Mouse (Mus musculus): ENCODE data around the gene St3gal3. TPM values are rescaled to one million over a fixed set of nuclear protein-coding genes. Genes with fewer than 3 reads are reported as not detected.

St3gal3 gene
- polyA plus RNA-seq, 1 experiment from 2014 or later: 5.1 TPM

GRCm38 (mm10) chr4:117885994-117886393 is 248.7 kb downstream of the St3gal3 start:
- no peaks in the 10 kb centered on the region for H3K9me3 ChIP-seq (ENCODE audit: low read length)
- TF ChIP-seq EP300 (IDR thresholded peaks at IDR 0.05; ENCODE audit: low read depth) (no peak), CTCF (IDR thresholded peaks at IDR 0.05; ENCODE audit: low read depth) (no peak)
- peak overlapping the region; percentile 93 for H3K4me3 ChIP-seq (ENCODE audit: low read depth, low read length)
- peak overlapping the region; percentile 94 for H3K9ac ChIP-seq (replicated peaks)
- no peak for DNase-seq
- ATAC-seq: no peak
- 69% methylated on average over 9 of the region's 9 CpGs for WGBS (ENCODE audit: insufficient replicate concordance)
- peak overlapping the region; percentile 93 for H3K4me2 ChIP-seq (ENCODE audit: low read depth, low read length)
- H3K4me1 ChIP-seq (ENCODE audit: insufficient read depth): peaks cover 16% of the 10 kb centered on the region
- peaks cover 35% of the 10 kb centered on the region for H3K36me3 ChIP-seq (replicated peaks; ENCODE audit: insufficient read depth, low read length)
- H3K27ac ChIP-seq (ENCODE audit: low read depth): no peak overlapping the region
- H3K27me3 ChIP-seq (ENCODE audit: insufficient read depth, low read length): peaks cover 22% of the 10 kb centered on the region

DNA sequence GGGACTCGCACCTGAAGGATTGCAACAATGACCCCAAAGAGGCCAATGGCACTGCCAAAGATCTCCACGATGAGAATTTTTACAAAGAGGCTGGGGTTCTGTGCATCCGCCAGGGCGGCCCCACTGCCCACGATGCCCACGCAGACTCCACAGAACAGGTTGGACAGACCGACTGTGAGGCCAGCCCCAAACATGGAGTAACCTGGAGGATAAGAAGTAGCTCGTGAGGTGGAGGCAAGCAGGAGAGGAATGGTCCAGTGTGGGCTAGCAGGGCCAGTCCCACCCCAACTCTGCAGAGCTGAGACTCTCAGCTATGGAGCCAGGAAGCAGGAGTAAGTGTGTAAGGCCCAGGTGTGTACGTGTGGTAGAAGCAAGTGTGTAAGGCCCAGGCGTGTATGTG is 249.6 kb downstream of the St3gal3 start:
- no peak for TF ChIP-seq CTCF (IDR thresholded peaks at IDR 0.05; ENCODE audit: low read depth)
- TF ChIP-seq EP300 (IDR thresholded peaks at IDR 0.05; ENCODE audit: low read depth): no peak
- Histone ChIP-seq H3K27me3 (ENCODE audit: insufficient read depth, low read length) (peaks cover 24% of the 10 kb centered on the region), H3K27ac (ENCODE audit: low read depth) (no peak overlapping the region), H3K9ac (replicated peaks) (no peak overlapping the region), H3K4me3 (ENCODE audit: low read depth, low read length) (no peak overlapping the region), H3K36me3 (replicated peaks; ENCODE audit: insufficient read depth, low read length) (peaks cover 32% of the 10 kb centered on the region), H3K4me1 (ENCODE audit: insufficient read depth) (peaks cover 14% of the 10 kb centered on the region), H3K4me2 (ENCODE audit: low read depth, low read length) (no peak overlapping the region), H3K9me3 (ENCODE audit: low read length) (no peaks in the 10 kb centered on the region)
- no peak for DNase-seq
- ATAC-seq: no peak
- WGBS (ENCODE audit: insufficient replicate concordance): 91% methylated on average over 10 of the region's 10 CpGs

DNA sequence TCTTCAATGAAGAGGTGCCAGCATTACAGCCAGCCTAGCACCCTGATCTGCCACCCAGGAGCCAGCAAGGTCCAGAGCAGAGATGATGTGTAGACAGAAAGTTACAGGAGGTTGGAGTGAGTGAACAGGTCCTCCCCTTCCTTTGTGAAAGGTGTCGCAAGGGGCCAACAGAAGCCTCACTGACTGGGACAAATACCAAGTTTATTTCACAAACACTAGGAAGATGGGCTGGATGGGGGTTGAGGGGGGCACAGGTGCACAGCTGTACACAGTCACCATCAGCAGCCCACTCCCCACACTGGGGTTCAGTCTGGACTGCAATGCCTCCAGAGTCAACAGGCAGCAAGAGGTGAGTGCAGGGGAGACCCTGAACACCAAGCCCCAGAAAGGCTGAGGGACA is 250.6 kb downstream of the St3gal3 start:
- H3K9me3 ChIP-seq (ENCODE audit: low read length): no peaks in the 10 kb centered on the region
- DNase-seq (no peak), ATAC-seq (no peak)
- no peak overlapping the region for H3K27ac ChIP-seq (ENCODE audit: low read depth)
- H3K4me1 ChIP-seq (ENCODE audit: insufficient read depth): peaks cover 14% of the 10 kb centered on the region
- H3K27me3 ChIP-seq (ENCODE audit: insufficient read depth, low read length): peaks cover 24% of the 10 kb centered on the region
- H3K4me2 ChIP-seq (ENCODE audit: low read depth, low read length): no peak overlapping the region
- no peak overlapping the region for H3K9ac ChIP-seq (replicated peaks)
- TF ChIP-seq EP300 (IDR thresholded peaks at IDR 0.05; ENCODE audit: low read depth) (no peak), CTCF (IDR thresholded peaks at IDR 0.05; ENCODE audit: low read depth) (no peak)
- peaks cover 23% of the 10 kb centered on the region for H3K36me3 ChIP-seq (replicated peaks; ENCODE audit: insufficient read depth, low read length)
- 67% methylated on average over 1 of the region's 1 CpGs for WGBS (ENCODE audit: insufficient replicate concordance)
- no peak overlapping the region for H3K4me3 ChIP-seq (ENCODE audit: low read depth, low read length)

DNA sequence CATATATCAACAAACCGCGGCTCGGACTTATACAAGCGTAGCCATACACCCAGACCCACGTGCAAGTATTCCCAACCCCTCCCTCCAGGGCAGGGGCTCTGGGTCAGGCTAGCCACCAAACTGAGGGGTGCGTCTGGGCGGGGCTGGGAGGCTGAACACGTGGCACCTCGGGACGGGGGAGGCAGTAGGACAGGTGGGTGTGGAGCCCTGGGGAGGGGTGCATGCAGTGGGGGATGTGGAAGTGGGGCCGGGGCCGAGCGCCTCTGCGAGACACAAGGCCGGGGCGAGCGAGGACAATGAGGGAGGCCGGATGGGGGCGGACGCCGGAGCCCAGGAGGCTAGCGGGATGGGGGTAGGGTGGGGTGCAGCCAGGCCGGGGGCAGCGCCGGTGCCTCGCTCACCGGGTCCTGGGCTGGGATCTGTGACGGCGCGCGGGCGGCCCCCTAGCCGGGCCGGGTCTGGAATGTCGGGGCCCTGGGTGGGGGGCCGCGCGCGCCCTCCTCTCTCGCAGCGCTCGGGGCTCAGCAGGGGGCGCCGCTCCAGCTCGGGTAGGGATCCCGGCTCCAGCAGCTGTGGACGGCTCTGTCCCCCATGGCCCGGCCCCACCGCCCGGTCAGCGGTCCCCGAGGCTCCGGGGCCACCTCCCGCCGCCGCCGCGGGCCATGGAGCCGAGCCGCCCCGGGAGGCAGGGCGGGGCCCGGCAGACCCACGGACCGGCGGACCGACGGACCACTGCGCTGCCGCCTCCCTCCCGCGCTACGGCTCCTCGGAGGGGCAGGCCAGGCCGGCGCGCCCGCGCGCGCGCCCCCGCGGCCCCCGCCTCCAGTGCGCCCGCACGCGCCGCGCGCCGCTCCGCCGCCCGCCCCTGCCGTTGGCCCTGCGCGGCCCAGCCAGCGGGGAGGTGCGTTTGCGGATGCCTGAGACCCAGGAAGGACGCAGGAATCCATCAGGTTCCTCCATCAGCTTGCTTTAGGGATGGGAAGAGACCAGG is 251.7 kb downstream of the St3gal3 start, which contains the start of gene B4galt2:
Gene B4galt2 (minus strand): TSS at position 787 of the 991 bp plus-strand sequence.
- H3K4me2 ChIP-seq (ENCODE audit: low read depth, low read length): peak within 1 kb of the TSS; percentile 86
- H3K9me3 ChIP-seq (ENCODE audit: low read length): no peaks in the 10 kb centered on the region
- H3K4me3 ChIP-seq (ENCODE audit: low read depth, low read length): peak within 1 kb of the TSS; percentile 56
- peaks cover 24% of the 10 kb centered on the region for H3K27me3 ChIP-seq (ENCODE audit: insufficient read depth, low read length)
- H3K27ac ChIP-seq (ENCODE audit: low read depth): no peak within 1 kb of the TSS
- no peak for ATAC-seq
- DNase-seq: no peak
- peak within 1 kb of the TSS; percentile 63 for H3K9ac ChIP-seq (replicated peaks)
- 2% methylated on average over 39 of the region's 103 CpGs for WGBS (ENCODE audit: insufficient replicate concordance)
- TF ChIP-seq CTCF (IDR thresholded peaks at IDR 0.05; ENCODE audit: low read depth): 0 out of 2 replicates have a peak, but pooled peaks have one; percentile 10
- TF ChIP-seq EP300 (IDR thresholded peaks at IDR 0.05; ENCODE audit: low read depth): no peak
- H3K4me1 ChIP-seq (ENCODE audit: insufficient read depth): peaks cover 14% of the 10 kb centered on the region
- peaks cover 22% of the 10 kb centered on the region for H3K36me3 ChIP-seq (replicated peaks; ENCODE audit: insufficient read depth, low read length)

Other genes with a start within 250 kb of the St3gal3 start
- 149 and 164 TPM in 2 replicates for gene Atp6v0b, start 247.6 kb downstream of the St3gal3 start, polyA plus RNA-seq (2015; fragmentation: Nextera tagmentation; extraction: Ambion mirVana)
- gene Dph2, start 242.9 kb downstream of the St3gal3 start, polyA plus RNA-seq (2015; fragmentation: Nextera tagmentation; extraction: Ambion mirVana): 3.5 and 4.5 TPM in 2 replicates
- gene Ipo13, start 219.9 kb downstream of the St3gal3 start, polyA plus RNA-seq (2015; fragmentation: Nextera tagmentation; extraction: Ambion mirVana): 7.5 and 7.7 TPM in 2 replicates
- gene Artn, start 205.2 kb downstream of the St3gal3 start, polyA plus RNA-seq (2015; fragmentation: Nextera tagmentation; extraction: Ambion mirVana): 0.88 TPM in 2 replicates
- gene Kdm4a, start 45.1 kb upstream of the St3gal3 start, polyA plus RNA-seq (2015; fragmentation: Nextera tagmentation; extraction: Ambion mirVana): 7.0 and 7.2 TPM in 2 replicates
- 10.3 and 11.8 TPM in 2 replicates for gene Ptprf, start 156.5 kb upstream of the St3gal3 start, polyA plus RNA-seq (2015; fragmentation: Nextera tagmentation; extraction: Ambion mirVana)